Mouse (Mus musculus) cerebellum, postnatal 14 days (tissue): ENCODE measurements around the gene Rrp1.

ENCODE experiments used
- DNase-seq, 2 experiments: peaks; one replicate each; pipeline ENCODE4 v3.0.0; 2021; ENCODE audit warnings: mixed read lengths in 2 of 2

The Rrp1 gene

DNA sequence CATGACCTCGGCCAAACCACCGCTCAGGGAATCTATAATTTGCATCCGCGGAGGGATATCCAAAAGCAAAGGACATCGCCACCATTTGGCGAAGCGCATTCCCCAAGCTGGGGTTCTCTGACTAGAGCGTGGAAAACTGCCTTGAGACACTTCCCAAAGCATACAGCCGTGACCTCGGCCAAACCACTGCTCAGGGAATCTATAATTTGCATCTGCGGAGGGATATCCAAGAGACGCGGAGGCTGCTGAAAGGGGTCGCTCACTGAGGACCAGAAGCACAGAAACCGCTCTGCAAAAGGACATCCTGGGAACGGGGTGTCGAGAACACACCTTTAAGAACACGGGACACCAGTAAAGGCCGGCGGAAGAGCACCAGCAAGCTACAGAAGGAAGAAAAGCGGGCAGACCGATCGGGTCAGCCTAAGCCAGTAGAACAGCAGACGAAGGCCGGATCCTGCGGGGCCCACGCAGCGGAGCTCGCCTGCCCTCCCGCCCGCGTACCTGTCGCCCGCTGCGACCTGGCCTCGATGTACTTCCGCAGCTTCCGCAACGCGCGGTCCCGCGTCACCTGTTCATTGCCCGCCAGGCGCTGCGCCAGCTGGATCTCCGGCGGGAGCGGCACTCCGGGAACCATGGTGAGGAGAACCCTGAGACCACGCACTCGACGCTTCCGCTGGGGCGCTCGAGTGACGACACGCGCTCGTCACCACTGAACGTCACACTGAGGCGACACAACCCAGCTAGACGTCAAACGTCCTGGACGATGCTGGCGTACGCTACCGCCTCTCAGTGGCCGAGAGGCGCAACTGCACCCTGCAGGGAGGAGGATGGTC is at the start of gene Rrp1:
Rrp1 (minus strand) TSS at position 725 of the 833 bp plus-strand sequence.
- DNase-seq = peak; percentile 97 to 99

DNA sequence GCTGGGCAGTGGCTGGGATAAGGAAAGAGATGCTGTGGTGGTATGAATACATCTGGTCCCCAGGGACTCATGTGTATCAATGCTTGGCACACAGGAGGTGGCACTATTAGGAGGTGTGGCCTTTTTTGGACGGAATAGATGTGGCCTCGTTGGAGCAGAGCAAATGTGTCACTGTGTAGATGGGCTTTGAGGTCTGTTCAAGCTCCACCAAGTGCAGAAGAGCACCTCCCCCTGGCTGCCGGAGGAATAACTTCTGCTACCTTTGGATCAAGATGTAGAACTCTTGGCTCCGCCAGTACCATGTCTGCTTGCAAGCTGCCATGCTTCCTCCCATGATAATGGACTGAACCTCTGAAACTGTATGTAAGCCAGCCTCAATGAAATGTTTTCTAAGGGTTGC is 48.9 kb upstream of the Rrp1 start:
- DNase-seq = peak in 1 of 2 experiments; percentile 45

DNA sequence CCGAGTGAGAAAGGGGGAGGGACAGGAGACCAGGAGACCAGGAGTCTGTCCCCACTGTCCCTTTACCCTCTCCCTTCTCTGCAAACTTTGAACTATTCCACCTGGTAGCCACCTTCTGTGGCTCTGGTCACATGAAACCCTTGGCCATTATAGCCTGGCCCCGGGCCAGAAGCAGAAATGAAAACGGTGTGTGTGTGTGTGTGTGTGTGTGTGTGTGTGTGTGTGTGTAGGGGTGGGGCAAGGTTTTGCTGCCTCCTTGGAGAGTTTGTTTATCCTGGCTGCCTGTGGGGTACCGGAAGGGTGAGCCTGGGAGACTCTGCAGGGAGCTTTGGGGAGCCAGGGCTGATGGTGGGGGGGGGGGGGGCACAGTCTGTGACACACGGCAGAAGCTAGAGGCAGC is 47.6 kb upstream of the Rrp1 start:
- no peak for DNase-seq

DNA sequence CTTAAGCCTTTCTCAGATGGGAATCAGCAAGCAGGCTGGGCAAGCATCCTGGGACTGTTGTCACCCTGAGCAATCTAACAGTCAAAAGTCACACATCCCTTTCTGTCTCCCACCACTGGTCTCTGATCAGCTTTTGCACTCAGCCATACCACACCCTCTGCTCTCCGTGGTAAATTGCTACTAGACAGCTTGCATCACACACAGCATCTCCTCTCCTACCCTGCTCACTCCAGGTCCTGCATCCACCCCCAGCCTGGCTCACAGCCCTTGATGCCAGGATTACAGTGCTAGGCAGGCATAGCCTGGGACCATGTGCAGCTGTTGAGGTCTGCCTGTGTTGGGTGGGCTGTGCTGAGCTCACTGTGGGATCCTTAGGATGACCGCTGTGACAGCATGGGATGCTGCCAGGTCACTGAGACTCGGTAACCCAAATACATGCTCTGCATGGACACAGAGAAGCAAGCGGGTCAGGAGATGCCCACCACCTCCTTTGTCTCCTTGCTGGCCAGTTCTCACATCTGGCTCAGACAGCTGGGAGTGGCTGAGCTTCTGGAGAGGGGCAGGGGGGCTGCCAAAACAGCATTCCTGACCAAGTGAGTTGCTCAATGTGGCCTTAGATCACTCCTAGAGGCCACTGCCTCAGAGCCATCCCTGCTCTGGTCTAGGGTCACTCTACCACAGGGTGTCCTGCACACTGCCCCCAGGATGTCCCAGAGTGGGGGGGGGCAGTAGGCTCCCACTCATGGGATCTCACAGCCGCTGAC is 45.7 kb upstream of the Rrp1 start:
- no peak for DNase-seq

DNA sequence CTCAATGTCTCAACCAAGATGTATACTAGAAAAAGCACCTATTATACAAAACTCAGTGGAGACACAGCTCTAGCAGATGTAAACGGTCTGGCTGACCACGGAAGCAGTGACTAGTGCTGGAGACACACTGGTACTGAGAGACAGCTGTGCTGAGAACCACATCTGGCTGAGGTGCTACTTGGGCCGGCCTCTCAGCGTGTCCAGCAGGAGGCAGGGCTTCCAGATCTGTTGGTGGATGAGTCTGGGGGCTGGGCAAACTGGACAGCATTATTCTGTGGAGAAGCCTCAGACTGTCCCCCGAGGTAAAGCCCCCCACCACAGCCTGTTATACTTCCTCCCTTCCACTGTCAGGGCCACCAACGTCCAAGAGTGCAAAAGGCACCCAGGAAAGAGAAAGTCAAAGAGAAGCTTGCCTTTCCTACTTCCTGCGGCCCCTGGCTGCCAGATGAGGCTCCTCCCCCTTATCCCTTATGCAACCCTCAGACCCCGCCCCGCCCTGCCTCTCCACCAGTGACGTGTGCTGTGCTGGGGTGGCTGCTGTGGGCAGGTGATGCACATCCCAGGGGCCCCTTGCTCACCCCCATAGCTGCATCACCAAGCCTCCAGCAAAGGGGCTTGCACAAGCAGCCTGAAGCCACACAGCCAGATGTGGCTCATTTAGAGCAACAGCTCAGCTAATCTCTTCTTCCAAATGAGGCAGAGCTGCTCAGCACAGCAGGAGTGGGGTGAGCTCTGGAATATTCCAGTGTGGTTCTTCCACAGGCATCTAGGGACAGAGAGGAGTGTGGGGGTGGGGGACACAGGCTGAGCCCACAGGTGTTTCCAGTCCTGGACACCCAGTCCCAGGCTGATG is 44.9 kb upstream of the Rrp1 start:
- DNase-seq = no peak

DNA sequence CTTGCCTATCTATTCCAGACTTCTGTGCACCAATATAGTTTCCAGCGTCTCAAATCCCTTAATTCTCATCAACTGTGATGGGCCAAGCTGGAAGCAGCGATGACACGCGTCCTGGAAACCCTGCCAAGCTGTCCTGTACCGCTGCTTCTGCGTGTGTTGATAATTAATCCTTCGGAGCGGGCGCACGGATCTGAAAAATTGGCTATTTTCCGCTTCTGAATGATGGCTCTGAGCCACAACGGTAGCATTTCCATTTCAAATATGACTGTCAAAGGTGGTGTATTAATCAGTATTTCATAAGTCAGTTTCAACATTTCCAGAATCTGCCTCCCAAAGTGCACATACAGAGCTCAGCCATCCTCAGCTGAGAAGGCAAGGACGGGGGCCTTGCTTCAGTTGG is 43.9 kb upstream of the Rrp1 start:
- peak; percentile 50 to 52 for DNase-seq

DNA sequence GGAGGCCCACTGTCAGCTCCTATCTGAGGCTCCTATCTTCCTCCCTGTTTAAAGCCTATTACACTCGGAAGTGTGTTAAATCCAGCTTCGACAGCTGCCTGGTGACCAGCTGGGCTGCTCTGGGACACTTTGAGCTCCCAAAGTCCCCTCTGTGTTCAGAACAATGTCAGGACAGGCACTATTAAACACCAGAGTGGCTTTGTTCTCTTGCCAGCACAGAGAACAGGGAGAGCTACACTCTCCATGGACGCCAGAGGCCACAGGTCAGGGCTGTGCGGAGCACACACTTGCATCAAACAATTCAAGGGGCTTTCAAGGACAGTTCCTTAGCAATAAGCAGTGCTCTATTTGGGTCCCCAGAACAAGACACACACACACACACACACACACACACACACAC is 39.8 kb upstream of the Rrp1 start:
- no peak for DNase-seq

DNA sequence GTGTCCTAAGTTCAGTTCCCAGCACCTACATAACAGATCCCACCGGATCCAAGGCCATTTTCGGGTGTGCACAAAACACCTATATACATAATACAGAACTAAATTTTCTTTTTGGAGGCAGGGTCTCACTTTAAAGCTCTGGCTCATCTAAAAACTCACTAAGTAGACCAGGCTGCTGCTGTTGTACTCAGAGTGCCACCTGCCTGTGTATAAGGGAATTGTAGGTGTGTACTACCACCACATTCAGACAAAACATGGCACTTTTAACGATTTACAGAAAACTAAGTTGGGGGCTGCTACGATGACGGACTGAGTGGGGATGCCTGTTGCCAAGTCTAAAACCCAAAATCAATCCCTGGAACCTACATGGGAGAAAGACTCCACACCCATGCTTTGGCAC is 37.9 kb upstream of the Rrp1 start:
- no peak for DNase-seq

DNA sequence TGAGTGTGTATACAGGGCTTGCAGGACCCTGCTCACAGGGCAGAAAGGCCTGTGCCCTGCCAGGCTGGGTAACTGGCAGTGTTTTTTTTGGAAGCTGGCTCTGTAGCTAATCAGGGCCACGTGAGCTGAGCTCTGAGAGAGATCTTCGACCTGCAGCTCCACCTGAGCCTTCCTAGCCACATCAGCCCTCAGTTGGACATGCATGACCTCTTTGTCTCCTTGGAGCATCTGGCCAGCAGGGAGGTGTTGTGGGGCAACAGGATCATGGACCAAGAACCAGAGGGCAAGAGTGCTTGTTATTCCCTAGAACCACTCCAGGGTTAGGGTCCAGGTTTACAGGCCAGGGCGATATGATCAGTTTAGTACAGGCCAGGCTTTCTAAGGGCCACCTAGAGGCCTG is 34.6 kb upstream of the Rrp1 start:
- DNase-seq = no peak

DNA sequence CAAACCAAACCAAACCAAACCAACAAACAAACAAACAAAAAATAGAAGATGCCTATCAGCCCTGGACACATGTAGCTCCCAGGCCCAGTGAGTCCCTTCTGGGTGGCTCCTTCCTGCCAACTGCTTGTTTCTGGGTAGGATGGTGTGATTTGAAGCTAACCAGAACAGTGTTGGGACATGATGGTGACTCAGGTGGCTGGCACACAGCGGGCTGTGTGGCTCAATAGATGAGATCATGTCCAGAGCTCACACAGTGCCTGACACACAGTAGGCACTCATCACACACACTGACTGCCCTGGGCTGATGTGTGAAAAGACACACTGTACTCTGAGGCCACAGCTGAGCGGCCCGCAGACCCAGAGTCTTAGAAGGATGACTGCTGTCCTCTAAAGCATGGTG is 33.4 kb upstream of the Rrp1 start:
- DNase-seq = no peak

DNA sequence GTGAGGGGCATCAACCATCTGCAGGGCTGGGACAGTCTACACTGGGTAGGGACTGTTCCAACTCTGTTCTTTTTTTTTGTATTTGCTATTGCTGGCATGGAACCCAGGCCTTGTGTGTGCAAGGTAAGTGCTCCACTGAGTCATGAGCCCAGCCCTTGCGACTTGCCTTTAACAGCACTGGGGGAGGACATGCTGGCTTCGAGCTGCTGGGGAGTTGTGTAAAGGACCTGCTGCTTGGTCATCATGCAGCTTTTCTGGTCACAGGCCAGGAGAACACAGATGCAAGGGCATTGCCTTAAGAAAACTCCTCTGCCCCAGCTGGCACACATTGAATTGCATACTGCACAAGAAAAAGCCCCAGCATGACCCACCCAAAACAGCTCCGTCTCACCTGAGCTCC is 29.4 kb upstream of the Rrp1 start:
- no peak for DNase-seq

DNA sequence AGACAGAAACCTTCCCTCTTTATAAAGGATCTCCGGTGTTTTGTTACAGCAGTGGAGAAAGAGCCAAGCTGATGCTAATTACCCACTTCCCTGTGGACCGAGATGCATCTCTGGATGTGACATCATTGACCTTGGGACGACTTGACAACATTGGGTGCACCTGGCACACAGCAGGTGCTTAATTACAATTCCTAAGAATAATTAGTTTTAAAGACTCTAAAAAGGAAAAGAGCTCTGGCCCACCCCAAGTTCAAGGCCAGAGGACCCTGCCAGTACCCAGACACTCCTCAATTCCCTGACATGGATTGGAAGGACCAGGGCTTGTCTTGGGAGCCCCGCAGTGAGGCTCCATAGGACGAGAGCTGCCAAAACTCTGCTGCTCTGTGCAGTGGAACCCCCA is 28.8 kb upstream of the Rrp1 start:
- no peak for DNase-seq

DNA sequence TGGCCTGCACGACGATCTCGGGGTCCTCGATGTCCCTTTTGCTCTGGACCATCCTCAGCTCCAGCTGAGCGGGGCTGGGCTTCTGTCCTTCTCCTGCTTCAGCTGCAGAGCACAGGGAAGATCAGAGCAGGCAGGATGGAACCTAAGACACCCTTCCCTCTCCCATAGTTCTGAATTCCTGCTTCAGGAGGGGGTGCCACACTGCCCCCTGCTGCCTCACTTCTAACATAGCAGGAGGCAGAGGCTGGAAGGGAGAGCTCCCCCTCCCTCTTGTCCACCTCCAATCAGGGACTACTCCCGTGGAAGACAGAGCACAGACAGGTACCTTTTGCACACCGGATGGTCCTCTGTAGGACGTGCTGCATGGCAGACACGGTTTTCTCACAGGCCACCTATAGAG is 28.0 kb upstream of the Rrp1 start:
- peak in 1 of 2 experiments; percentile 48 for DNase-seq

DNA sequence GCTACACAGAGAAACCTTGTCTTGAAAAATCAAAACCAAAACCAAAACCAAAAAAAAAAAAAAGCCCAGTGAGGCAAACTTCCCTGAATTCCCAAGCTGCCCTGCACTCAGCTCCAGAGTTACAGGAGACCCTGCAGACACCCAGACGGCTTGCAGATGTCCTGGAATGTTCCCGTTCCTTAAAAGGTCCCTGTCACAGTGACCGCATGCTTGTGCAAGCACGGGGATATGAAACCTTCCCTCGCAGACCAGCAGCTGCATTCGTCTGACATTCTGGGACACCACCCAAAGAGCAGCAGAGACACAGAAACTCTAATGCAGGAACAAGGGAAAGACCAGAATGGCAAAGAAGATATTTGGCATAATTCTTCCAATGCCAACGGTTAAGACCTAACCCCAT is 27.1 kb upstream of the Rrp1 start:
- no peak for DNase-seq

DNA sequence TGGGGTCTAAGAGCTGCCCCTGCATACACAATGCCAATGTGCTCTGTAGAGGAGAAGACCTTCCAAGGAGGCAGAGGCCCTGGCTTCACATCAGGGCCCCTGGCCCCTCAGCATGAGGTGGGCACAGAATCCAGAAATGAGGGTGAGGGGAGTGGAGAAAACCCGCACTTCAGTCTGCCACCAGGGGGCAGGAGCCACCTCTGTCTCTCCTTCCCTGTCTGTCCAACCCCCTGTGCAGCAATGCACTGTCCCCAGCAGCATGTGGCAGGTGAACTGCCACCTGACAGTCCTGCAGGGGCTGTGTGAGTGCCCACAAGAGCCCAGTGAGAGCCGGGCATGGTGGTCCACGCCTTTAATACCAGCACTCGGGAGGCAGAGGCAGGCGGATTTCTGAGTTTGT is 26.7 kb upstream of the Rrp1 start:
- peak in 1 of 2 experiments; percentile 46 for DNase-seq

DNA sequence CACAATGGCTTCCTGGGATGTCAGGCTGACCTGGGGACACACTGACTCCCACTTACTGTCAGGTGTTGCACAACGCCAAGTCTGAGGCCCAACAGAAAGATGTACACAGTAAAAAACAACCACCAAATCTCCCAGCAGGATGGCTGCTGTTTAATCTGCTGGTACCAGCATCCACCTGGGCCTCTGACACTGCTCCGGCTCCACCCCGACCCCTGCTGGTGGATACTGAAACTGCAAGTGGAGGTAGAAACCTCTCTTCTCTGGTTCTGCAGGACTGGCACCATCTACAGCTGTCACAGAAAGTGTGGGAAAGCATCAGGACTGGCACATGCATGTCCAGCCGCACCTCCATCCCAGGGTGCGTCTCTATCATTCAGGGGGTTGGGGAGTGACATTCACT is 25.3 kb upstream of the Rrp1 start:
- DNase-seq = peak; percentile 91 to 96

DNA sequence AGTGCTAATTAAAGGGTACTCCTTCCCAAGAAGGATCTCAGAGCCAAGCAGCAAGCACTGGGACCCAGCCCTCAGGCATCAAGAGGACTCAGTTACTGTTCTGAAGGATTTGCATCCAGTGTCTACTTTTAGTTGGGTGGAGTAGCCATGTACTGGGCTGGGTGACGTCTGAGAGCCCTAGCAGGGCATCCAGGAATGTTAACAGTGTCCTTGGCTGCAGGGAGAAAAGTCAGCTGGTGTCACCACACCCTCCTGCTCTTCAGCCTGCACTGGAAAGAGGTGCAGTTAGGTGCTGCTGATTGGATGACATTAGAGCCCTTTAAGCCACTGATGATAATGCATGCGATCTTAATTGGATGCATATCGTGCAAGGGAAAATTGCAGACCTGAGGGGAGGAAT is 20.0 kb upstream of the Rrp1 start:
- DNase-seq = no peak

DNA sequence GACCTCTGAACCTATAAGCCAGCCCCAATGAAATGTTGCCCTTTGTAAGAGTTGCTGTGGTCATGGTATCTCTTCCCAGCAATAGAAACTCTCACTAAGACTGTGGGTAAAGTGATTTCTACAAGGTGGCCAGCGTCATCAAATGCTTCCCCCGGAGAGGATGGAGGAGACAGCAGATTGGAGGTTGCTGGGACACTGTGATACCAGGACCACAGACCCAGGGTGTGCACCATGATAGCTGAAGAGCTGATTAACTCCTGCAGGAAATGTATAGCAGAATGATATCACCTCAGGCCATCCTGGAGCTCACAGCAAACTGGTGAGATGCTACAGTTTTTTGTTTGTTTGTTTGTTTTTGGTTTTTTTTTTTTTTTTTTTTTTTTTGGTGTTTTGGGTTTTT is 16.9 kb upstream of the Rrp1 start:
- no peak for DNase-seq

DNA sequence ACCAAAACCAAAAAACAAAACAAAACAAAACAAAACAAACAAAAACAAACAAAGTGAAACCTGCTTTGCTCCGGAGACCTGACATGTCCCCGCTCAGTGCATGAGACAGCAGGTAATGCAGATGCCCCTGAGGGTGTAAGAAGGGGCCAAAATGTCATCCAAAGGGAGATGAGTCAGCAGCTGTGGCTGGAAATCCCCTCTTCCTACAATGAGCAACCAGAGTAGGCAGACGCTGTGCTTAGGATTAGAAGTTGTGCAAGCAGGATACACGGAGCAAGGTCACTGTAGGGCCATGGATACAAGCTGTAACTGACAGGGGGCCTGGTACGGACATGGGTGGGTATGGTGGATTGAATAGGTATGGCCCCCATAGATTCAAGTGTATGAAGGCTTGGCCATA is 16.3 kb upstream of the Rrp1 start:
- no peak for DNase-seq

DNA sequence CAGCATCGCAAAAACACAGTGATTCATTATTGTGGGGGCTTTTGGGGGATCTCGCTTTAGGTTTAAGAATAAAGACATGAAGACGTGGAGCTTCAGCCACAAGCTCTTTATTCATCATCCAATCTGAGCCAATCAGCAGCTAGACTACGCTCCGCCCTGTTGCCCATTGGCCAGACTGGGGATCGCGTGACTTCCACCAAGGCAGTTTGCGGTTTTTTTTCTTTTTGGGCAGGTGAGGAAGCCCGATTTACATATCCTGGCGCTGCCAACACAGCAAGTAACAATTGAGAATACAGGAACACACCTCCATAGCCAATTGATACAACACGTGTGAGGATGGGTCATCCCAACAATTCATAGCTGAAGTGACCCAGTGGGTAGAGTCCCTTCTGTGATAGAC is 15.2 kb upstream of the Rrp1 start:
- DNase-seq = no peak

DNA sequence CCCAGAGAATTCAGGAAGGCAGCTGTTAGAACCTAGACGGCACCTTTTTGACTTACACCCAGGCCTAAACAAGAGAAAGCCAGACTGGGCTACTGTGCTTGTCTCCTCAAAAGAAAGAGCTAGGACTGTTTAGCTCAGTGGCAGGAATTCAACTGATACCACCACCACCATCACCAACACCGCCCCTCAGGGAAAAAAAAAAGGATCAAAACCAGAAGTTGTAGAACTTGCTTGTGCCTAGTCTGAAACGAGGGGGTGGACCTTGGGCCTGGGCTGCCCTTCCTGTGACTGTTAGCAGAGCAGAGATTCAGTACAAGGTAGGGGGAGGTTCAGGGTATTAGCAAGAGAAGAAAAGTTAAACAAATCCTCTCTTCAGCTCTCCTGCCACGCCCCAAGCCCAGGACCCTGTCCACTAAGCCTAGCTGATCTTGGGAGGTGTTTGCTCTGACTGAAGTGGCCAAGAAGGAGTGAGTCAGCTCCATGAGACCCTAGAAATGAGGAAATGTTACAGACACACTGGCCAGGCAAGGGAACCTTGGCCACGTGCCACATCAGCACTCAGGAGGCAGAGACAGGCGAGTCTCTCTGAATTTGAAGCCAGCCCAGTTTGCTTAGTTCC is 13.4 kb upstream of the Rrp1 start:
- peak in 1 of 2 experiments; percentile 47 for DNase-seq

DNA sequence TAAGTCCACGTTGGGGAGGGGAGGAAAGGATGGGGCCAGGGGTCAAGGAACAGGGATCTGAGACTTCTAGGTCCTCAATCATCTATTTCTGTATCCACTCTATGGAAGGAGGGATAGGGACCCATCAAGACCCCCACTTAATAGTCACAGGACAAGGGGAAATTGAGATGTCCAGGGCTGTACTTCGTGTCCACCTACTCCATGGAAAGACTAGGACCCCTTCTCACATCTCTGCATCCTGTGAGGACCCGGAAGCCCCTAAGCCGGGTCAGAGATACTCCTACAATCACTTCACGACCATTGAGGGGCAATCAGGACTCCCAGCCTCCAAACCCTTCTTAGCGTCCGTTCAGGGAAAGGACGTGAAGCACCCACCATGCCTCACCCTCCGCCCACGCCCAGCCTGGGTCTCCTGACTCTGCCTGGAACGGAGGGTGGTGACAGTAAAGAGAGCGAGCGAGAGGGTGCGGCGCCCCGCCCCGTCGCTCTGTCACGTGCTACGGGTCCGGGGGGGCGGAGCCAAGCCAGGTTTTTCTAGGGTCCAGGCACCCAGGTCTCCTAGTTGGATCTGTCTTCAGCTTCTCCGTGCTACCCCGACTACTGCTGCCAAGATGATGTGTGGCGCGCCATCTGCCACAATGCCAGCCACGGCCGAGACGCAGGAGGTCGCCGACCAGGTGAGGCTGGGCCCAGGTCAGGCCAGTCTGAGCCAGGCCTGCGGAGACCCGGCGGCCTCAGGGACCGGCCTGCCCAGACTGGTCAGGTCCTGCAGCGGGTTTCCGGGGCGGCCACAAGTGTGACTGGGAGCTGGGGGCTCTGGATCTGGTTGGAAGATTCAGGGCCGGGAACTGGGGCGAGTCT is 12.6 kb upstream of the Rrp1 start, which contains the start of gene Cstb:
Cstb (plus strand) TSS at position 489 of the 861 bp plus-strand sequence.
- DNase-seq = peak; percentile 88 to 89
